Mouse (Mus musculus) olfactory bulb, adult 2 months (tissue): ENCODE measurements around the gene Muc4.

Experiments used
- CTCF ChIP-seq: fragments of 200-500 bp; IDR thresholded peaks from 2 replicates; pipeline ENCODE4 v1.5.1; 2012; ENCODE audit warnings: low read depth, mild to moderate bottlenecking, low read length, moderate library complexity; ENCODE audit not compliant: insufficient read depth
- POLR2A ChIP-seq: fragments of 200-500 bp; IDR thresholded peaks from 2 replicates; pipeline ENCODE4 v1.6.1; 2012; ENCODE audit warnings: mild to moderate bottlenecking, low read depth, low read length, moderate library complexity; ENCODE audit not compliant: insufficient read depth

GRCm38 (mm10) chr16:32790056-32790455, 54.4 kb downstream of the Muc4 start:
- TF ChIP-seq POLR2A (no peak), CTCF (no peak)
